Mouse (Mus musculus): Measurements from ENCODE around the gene Cpz. TPM values are rescaled to one million over a fixed set of nuclear protein-coding genes. Genes with fewer than 3 reads are reported as not detected.
A peak's percentile ranks its signal among the peaks of the same experiment; 100 is the strongest.

The Cpz gene
- total and polyA plus RNA-seq, 3 experiments: 0.10 TPM; not detected in 2

- no peaks in the 10 kb centered on the region for H3K27me3 ChIP-seq (ENCODE audit: control insufficient read depth in 1 of 2, insufficient read depth in 2 of 2, low read length in 2 of 2)
- peak; percentile 96 for DNase-seq (ENCODE audit: low read depth, low spot score)
- H3K4me3 ChIP-seq (ENCODE audit: control insufficient read depth in 1 of 2, insufficient read depth in 1 of 2, low read depth in 2 of 2, low read length in 2 of 2): peak within 1 kb of the TSS; percentile 59 to 63
- H3K9ac ChIP-seq (ENCODE audit: control insufficient read depth, low read depth, low read length, poor library complexity, severe bottlenecking): peak within 1 kb of the TSS; percentile 92
- no peaks in the 10 kb centered on the region for H3K9me3 ChIP-seq (replicated peaks; ENCODE audit: insufficient read depth, low read length)
- peaks cover 8 to 15% of the 10 kb centered on the region in 2 experiments for H3K36me3 ChIP-seq (ENCODE audit: control insufficient read depth in 1 of 2, insufficient read depth in 2 of 2, low read length in 2 of 2)
- peaks cover 5 to 29% of the 10 kb centered on the region in 2 experiments; a peak in 3 of 4 replicates for H3K4me1 ChIP-seq (ENCODE audit: control insufficient read depth in 1 of 2, insufficient read depth in 2 of 2, low read length in 2 of 2)
- H3K79me2 ChIP-seq (ENCODE audit: control insufficient read depth, insufficient read depth, low read length, poor library complexity): peaks cover 14% of the 10 kb centered on the region
- peak within 1 kb of the TSS; percentile 88 for H3K27ac ChIP-seq (ENCODE audit: control insufficient read depth, low read depth, low read length)
- TF ChIP-seq MYC (IDR thresholded peaks at IDR 0.05; ENCODE audit: low read depth, low read length): peak; percentile 77
- TF ChIP-seq E2F4 (IDR thresholded peaks at IDR 0.05; ENCODE audit: borderline replicate concordance, low read depth, low read length): no peak
- TF ChIP-seq ZC3H11A (IDR thresholded peaks at IDR 0.05; ENCODE audit: low read depth, low read length): no peak
- peak; percentile 70 for TF ChIP-seq CHD2 (IDR thresholded peaks at IDR 0.05; ENCODE audit: low read length)
- no peak for TF ChIP-seq SMC3 (IDR thresholded peaks at IDR 0.05; ENCODE audit: low read depth, low read length)
- TF ChIP-seq MAZ (IDR thresholded peaks at IDR 0.05; ENCODE audit: low read depth, low read length): peak; percentile 63; the same call in 1 of the 2 replicates
- TF ChIP-seq ZKSCAN1 (IDR thresholded peaks at IDR 0.05; ENCODE audit: low read depth, low read length): no peak
- peak; percentile 84 for TF ChIP-seq TCF12 (IDR thresholded peaks at IDR 0.05; ENCODE audit: low read depth, low read length)
- peak; percentile 82; the same call in 1 of the 2 replicates for TF ChIP-seq POLR2AphosphoS5 (IDR thresholded peaks at IDR 0.05; ENCODE audit: borderline replicate concordance, low read depth, low read length)
- TF ChIP-seq MXI1 (IDR thresholded peaks at IDR 0.05; ENCODE audit: low read depth, low read length): peak; percentile 98
- peak; percentile 100 for TF ChIP-seq ELF1 (IDR thresholded peaks at IDR 0.05; ENCODE audit: low read depth, low read length)
- TF ChIP-seq UBTF (IDR thresholded peaks at IDR 0.05; ENCODE audit: borderline replicate concordance, insufficient read depth, low read depth, low read length): peak; percentile 52; the same call in 1 of the 2 replicates
- TF ChIP-seq MYB (IDR thresholded peaks at IDR 0.05; ENCODE audit: low read depth, low read length): no peak
- no peak for TF ChIP-seq TAL1 (IDR thresholded peaks at IDR 0.05; ENCODE audit: low read length)
- TF ChIP-seq POLR2A (IDR thresholded peaks at IDR 0.05; ENCODE audit: control insufficient read depth in 1 of 2, insufficient read depth in 1 of 2, low read depth in 1 of 2, low read length in 2 of 2, poor library complexity in 1 of 2): peak; percentile 75 to 99
- TF ChIP-seq NELFE (IDR thresholded peaks at IDR 0.05; ENCODE audit: low read depth, low read length): peak; percentile 98
- TF ChIP-seq BHLHE40 (IDR thresholded peaks at IDR 0.05; ENCODE audit: borderline replicate concordance, low read depth, low read length): no peak
- TF ChIP-seq POLR2AphosphoS2 (IDR thresholded peaks at IDR 0.05; ENCODE audit: low read length): peak; percentile 96
- TF ChIP-seq CTCF (IDR thresholded peaks at IDR 0.05 in 2 of 3, conservative IDR thresholded peaks at IDR 0.05 in 1 of 3; ENCODE audit: control insufficient read depth in 1 of 3, insufficient read depth in 1 of 3, low read depth in 2 of 3, low read length in 3 of 3, poor library complexity in 1 of 3, severe bottlenecking in 1 of 3): no peak
- peak; percentile 100 for TF ChIP-seq SIN3A (IDR thresholded peaks at IDR 0.05; ENCODE audit: low read length)
- TF ChIP-seq ZNF384 (IDR thresholded peaks at IDR 0.05; ENCODE audit: low read depth, low read length): no peak
- no peak for TF ChIP-seq RAD21 (IDR thresholded peaks at IDR 0.05; ENCODE audit: low read depth, low read length)
- TF ChIP-seq ETS1 (IDR thresholded peaks at IDR 0.05; ENCODE audit: low read depth, low read length): peak; percentile 65
- TF ChIP-seq USF1 (IDR thresholded peaks at IDR 0.05; ENCODE audit: low read depth, low read length): no peak
- TF ChIP-seq MAX (IDR thresholded peaks at IDR 0.05; ENCODE audit: low read length): peak; percentile 76; the same call in 1 of the 2 replicates
- peak; percentile 98 for TF ChIP-seq HCFC1 (IDR thresholded peaks at IDR 0.05; ENCODE audit: low read depth, low read length)
- no peak for TF ChIP-seq GABPA (IDR thresholded peaks at IDR 0.05; ENCODE audit: low read depth, low read length)
- TF ChIP-seq GATA1 (IDR thresholded peaks at IDR 0.05; ENCODE audit: low read depth, low read length): 0 out of 2 replicates have a peak, but pooled peaks have one; percentile 3
- no peak; the same call in 1 of the 2 replicates for TF ChIP-seq JUND (IDR thresholded peaks at IDR 0.05; ENCODE audit: low read depth, low read length)
- peak; percentile 92 for TF ChIP-seq TBP (IDR thresholded peaks at IDR 0.05; ENCODE audit: low read depth, low read length)
- TF ChIP-seq USF2 (IDR thresholded peaks at IDR 0.05; ENCODE audit: borderline replicate concordance in 1 of 2, insufficient read depth in 1 of 2, low read depth in 1 of 2, low read length in 2 of 2): no peak
- no peak for TF ChIP-seq NRF1 (IDR thresholded peaks at IDR 0.05; ENCODE audit: insufficient read depth, low read depth, low read length, poor library complexity, severe bottlenecking)
- peak; percentile 95 for TF ChIP-seq KAT2A (conservative IDR thresholded peaks at IDR 0.05; ENCODE audit: low read depth, low read length)
- TF ChIP-seq MEF2A (IDR thresholded peaks at IDR 0.05; ENCODE audit: extremely low read depth, insufficient replicate concordance, low read depth, low read length, poor library complexity, severe bottlenecking): no peak
- no peak for TF ChIP-seq EP300 (IDR thresholded peaks at IDR 0.05; ENCODE audit: low read depth in 1 of 2, low read length in 2 of 2)
Observed at GRCm38 (mm10) chr5:35574653-35575599, 49.4 kb upstream of the Cpz start, which contains the start of gene Trmt44. Gene Trmt44 (minus strand): TSS chr5:35575070.

All from MEL (cell line).